In genomic region chr2:133427039-133427438, GRCm38 (mm10) we compare ENCODE assay signal across 21 mouse cellular contexts.
DNase-seq lines count a peak whose midpoint lies in the region; ATAC-seq and TF ChIP-seq lines count a peak whose summit lies in the region.
"Had no signal": no experiment of that assay in that cellular context is flagged by ENCODE, and none has a peak within 500 bp of the region (broad histone marks: within the 10 kb centered on the region; RNA-seq: fewer than 3 reads in every experiment).

No protein-coding gene starts in this region.

- no peak overlapping the region for H3K4me2 ChIP-seq in hindbrain, postnatal 0 days (ENCODE audit: low read depth, low read length)
- H3K4me2 ChIP-seq in hindbrain, embryonic 16.5 days (ENCODE audit: low read length) = no peak overlapping the region
- H3K4me2 ChIP-seq in liver, embryonic 14.5 days (ENCODE audit: low read depth) = peak overlapping the region; percentile 15; the same call in 1 of the 2 replicates
- no peak overlapping the region for H3K4me2 ChIP-seq in forebrain, embryonic 11.5 days (ENCODE audit: low read depth, low read length, severe bottlenecking)
- H3K4me2 ChIP-seq: forebrain, embryonic 13.5 days; hindbrain, embryonic 13.5 days; limb, embryonic 15.5 days; midbrain, embryonic 15.5 days; neural tube, embryonic 15.5 days had no signal

- no peak for TF ChIP-seq EP300 in liver, embryonic 14.5 days (IDR thresholded peaks at IDR 0.05; ENCODE audit: low read depth)

- WGBS in hindbrain, postnatal 0 days = 21% methylated on average over 1 of the region's 1 CpGs
- WGBS in hindbrain, embryonic 16.5 days = 43% methylated on average over 1 of the region's 1 CpGs
- 81% methylated on average over 1 of the region's 1 CpGs for WGBS in liver, adult 2 months
- 15% methylated on average over 1 of the region's 1 CpGs for WGBS in liver, embryonic 14.5 days (ENCODE audit: insufficient replicate concordance)
- WGBS in forebrain, embryonic 11.5 days = 40% methylated on average over 1 of the region's 1 CpGs

- H3K9ac ChIP-seq in hindbrain, postnatal 0 days (replicated peaks; ENCODE audit: low read length) = no peak overlapping the region
- no peak overlapping the region for H3K9ac ChIP-seq in hindbrain, embryonic 16.5 days (ENCODE audit: low read depth, low read length)
- H3K9ac ChIP-seq in liver, adult 2 months (ENCODE audit: low read depth, low read length) = no peak overlapping the region
- H3K9ac ChIP-seq in liver, embryonic 14.5 days (replicated peaks) = no peak overlapping the region
- H3K9ac ChIP-seq in forebrain, embryonic 11.5 days (ENCODE audit: low read length) = no peak overlapping the region
- H3K9ac ChIP-seq: forebrain, embryonic 13.5 days; hindbrain, embryonic 13.5 days; limb, embryonic 15.5 days; midbrain, embryonic 15.5 days; neural tube, embryonic 15.5 days had no signal

- H3K27me3 ChIP-seq in hindbrain, postnatal 0 days (ENCODE audit: insufficient read depth, low read length) = no peaks in the 10 kb centered on the region
- no peaks in the 10 kb centered on the region for H3K27me3 ChIP-seq in hindbrain, embryonic 16.5 days (replicated peaks; ENCODE audit: control insufficient read depth, insufficient read depth, low read length)
- no peaks in the 10 kb centered on the region for H3K27me3 ChIP-seq in liver, adult 2 months (ENCODE audit: control insufficient read depth, insufficient read depth, low read length)
- H3K27me3 ChIP-seq in liver, embryonic 14.5 days (ENCODE audit: control insufficient read depth, insufficient read depth, low read length) = no peaks in the 10 kb centered on the region
- H3K27me3 ChIP-seq in forebrain, embryonic 11.5 days (ENCODE audit: control insufficient read depth, insufficient read depth, low read length) = no peaks in the 10 kb centered on the region
- H3K27me3 ChIP-seq: forebrain, embryonic 13.5 days; hindbrain, embryonic 13.5 days; limb, embryonic 15.5 days; midbrain, embryonic 15.5 days; neural tube, embryonic 15.5 days had no signal

- no peaks in the 10 kb centered on the region for H3K9me3 ChIP-seq in hindbrain, postnatal 0 days (ENCODE audit: low read length)
- no peaks in the 10 kb centered on the region for H3K9me3 ChIP-seq in hindbrain, embryonic 16.5 days (ENCODE audit: control insufficient read depth, low read length)
- H3K9me3 ChIP-seq in liver, embryonic 14.5 days (ENCODE audit: control insufficient read depth, low read length) = no peaks in the 10 kb centered on the region
- no peaks in the 10 kb centered on the region for H3K9me3 ChIP-seq in forebrain, embryonic 11.5 days (ENCODE audit: control insufficient read depth, low read length)
- H3K9me3 ChIP-seq: forebrain, embryonic 13.5 days; hindbrain, embryonic 13.5 days; limb, embryonic 15.5 days; midbrain, embryonic 15.5 days; neural tube, embryonic 15.5 days had no signal

- no peak overlapping the region for H3K4me3 ChIP-seq in hindbrain, postnatal 0 days (ENCODE audit: low read length)
- no peak overlapping the region for H3K4me3 ChIP-seq in hindbrain, embryonic 16.5 days (ENCODE audit: low read length)
- no peak overlapping the region for H3K4me3 ChIP-seq in liver, adult 2 months (ENCODE audit: insufficient read depth, low read depth, low read length)
- no peak overlapping the region for H3K4me3 ChIP-seq in liver, embryonic 14.5 days (ENCODE audit: insufficient read depth in 1 of 2, low read depth in 2 of 2, low read length in 2 of 2)
- H3K4me3 ChIP-seq in forebrain, embryonic 11.5 days (ENCODE audit: low read depth, low read length) = no peak overlapping the region
- H3K4me3 ChIP-seq: forebrain, embryonic 13.5 days; hindbrain, embryonic 13.5 days; limb, embryonic 15.5 days; midbrain, embryonic 15.5 days; neural tube, embryonic 15.5 days had no signal

- DNase-seq in hindbrain, postnatal 0 days (ENCODE audit: low spot score) = no peak
- DNase-seq in liver, adult 2 months (ENCODE audit: extremely low read depth, low read depth, low spot score) = peak; percentile 50
- DNase-seq in liver = no peak
- no peak for DNase-seq in liver, embryonic 14.5 days (ENCODE audit: low read depth in 3 of 3, low spot score in 3 of 3)
- no peak for DNase-seq in MN1 (ENCODE audit: low spot score)
- no peak for DNase-seq in forebrain, embryonic 11.5 days (ENCODE audit: low spot score)
- DNase-seq: adrenal gland, postnatal 10 days; B cell, adult 2 months; cerebellum, adult 9-10 months; gastrocnemius, postnatal 10 days; spleen, adult 18-20 months; thymus, adult 18-20 months had no signal

- no peak for TF ChIP-seq CTCF in hindbrain, postnatal 0 days (IDR thresholded peaks at IDR 0.05; ENCODE audit: low read depth)
- no peak for TF ChIP-seq CTCF in liver, adult 2 months (IDR thresholded peaks at IDR 0.05; ENCODE audit: low read depth, low read length)
- no peak for TF ChIP-seq CTCF in liver, embryonic 14.5 days (IDR thresholded peaks at IDR 0.05; ENCODE audit: low read depth)

- ATAC-seq in hindbrain, postnatal 0 days = 0 out of 2 replicates have a peak, but pooled peaks have one; percentile 51
- ATAC-seq in hindbrain, embryonic 16.5 days = no peak
- no peak for ATAC-seq in liver, embryonic 14.5 days (ENCODE audit: insufficient read depth)
- ATAC-seq in forebrain, embryonic 11.5 days (replicated peaks; ENCODE audit: low FRiP score) = no peak
- ATAC-seq: activated CD4-positive, CD25-positive, alpha-beta regulatory T cell, adult 4 months; forebrain, embryonic 13.5 days; intestine, postnatal 0 days; lung, postnatal 0 days; midbrain, embryonic 15.5 days had no signal

- no peaks in the 10 kb centered on the region for H3K4me1 ChIP-seq in hindbrain, postnatal 0 days (ENCODE audit: insufficient read depth, low read length)
- no peaks in the 10 kb centered on the region for H3K4me1 ChIP-seq in hindbrain, embryonic 16.5 days (ENCODE audit: control insufficient read depth, insufficient read depth, low read depth, low read length)
- H3K4me1 ChIP-seq in liver, adult 2 months (ENCODE audit: control insufficient read depth, insufficient read depth, low read length) = no peaks in the 10 kb centered on the region; the same call in 1 of the 2 replicates
- peaks cover 57 to 65% of the 10 kb centered on the region in 2 experiments for H3K4me1 ChIP-seq in liver, embryonic 14.5 days (replicated peaks; ENCODE audit: control insufficient read depth in 2 of 2, insufficient read depth in 2 of 2, low read length in 1 of 2)
- H3K4me1 ChIP-seq in forebrain, embryonic 11.5 days (replicated peaks; ENCODE audit: control insufficient read depth, insufficient read depth, low read length) = no peaks in the 10 kb centered on the region
- H3K4me1 ChIP-seq: forebrain, embryonic 13.5 days; hindbrain, embryonic 13.5 days; limb, embryonic 15.5 days; midbrain, embryonic 15.5 days; neural tube, embryonic 15.5 days had no signal

- no peak overlapping the region for H3K27ac ChIP-seq in hindbrain, postnatal 0 days
- H3K27ac ChIP-seq in hindbrain, embryonic 16.5 days (ENCODE audit: low read depth, low read length) = no peak overlapping the region
- no peak overlapping the region for H3K27ac ChIP-seq in liver, adult 2 months (replicated peaks; ENCODE audit: insufficient read depth, low read depth, low read length)
- peak overlapping the region; percentile 29 for H3K27ac ChIP-seq in liver, embryonic 14.5 days
- H3K27ac ChIP-seq in forebrain, embryonic 11.5 days (ENCODE audit: low read depth, low read length) = no peak overlapping the region
- H3K27ac ChIP-seq: forebrain, embryonic 13.5 days; hindbrain, embryonic 13.5 days; limb, embryonic 15.5 days; midbrain, embryonic 15.5 days; neural tube, embryonic 15.5 days had no signal

- H3K79me2 ChIP-seq in liver, adult 2 months (ENCODE audit: control insufficient read depth, insufficient read depth, low read length) = no peaks in the 10 kb centered on the region

- no peaks in the 10 kb centered on the region for H3K36me3 ChIP-seq in hindbrain, postnatal 0 days (ENCODE audit: insufficient read depth, low read length)
- H3K36me3 ChIP-seq in hindbrain, embryonic 16.5 days (ENCODE audit: control insufficient read depth, insufficient read depth, low read length) = no peaks in the 10 kb centered on the region
- no peaks in the 10 kb centered on the region for H3K36me3 ChIP-seq in liver, adult 2 months (ENCODE audit: control insufficient read depth, insufficient read depth, low read length)
- H3K36me3 ChIP-seq in liver, embryonic 14.5 days (replicated peaks; ENCODE audit: control insufficient read depth, insufficient read depth, low read depth) = no peaks in the 10 kb centered on the region
- H3K36me3 ChIP-seq in forebrain, embryonic 11.5 days (ENCODE audit: control insufficient read depth, insufficient read depth, low read length) = no peaks in the 10 kb centered on the region
- H3K36me3 ChIP-seq: hindbrain, embryonic 13.5 days; limb, embryonic 15.5 days; midbrain, embryonic 15.5 days; neural tube, embryonic 15.5 days had no signal

- no peak for TF ChIP-seq POLR2A in liver, adult 2 months (IDR thresholded peaks at IDR 0.05; ENCODE audit: extremely low read depth, insufficient read depth, low read length)
